ENCODE assay signal across 8 mouse cellular contexts in the genomic region with DNA sequence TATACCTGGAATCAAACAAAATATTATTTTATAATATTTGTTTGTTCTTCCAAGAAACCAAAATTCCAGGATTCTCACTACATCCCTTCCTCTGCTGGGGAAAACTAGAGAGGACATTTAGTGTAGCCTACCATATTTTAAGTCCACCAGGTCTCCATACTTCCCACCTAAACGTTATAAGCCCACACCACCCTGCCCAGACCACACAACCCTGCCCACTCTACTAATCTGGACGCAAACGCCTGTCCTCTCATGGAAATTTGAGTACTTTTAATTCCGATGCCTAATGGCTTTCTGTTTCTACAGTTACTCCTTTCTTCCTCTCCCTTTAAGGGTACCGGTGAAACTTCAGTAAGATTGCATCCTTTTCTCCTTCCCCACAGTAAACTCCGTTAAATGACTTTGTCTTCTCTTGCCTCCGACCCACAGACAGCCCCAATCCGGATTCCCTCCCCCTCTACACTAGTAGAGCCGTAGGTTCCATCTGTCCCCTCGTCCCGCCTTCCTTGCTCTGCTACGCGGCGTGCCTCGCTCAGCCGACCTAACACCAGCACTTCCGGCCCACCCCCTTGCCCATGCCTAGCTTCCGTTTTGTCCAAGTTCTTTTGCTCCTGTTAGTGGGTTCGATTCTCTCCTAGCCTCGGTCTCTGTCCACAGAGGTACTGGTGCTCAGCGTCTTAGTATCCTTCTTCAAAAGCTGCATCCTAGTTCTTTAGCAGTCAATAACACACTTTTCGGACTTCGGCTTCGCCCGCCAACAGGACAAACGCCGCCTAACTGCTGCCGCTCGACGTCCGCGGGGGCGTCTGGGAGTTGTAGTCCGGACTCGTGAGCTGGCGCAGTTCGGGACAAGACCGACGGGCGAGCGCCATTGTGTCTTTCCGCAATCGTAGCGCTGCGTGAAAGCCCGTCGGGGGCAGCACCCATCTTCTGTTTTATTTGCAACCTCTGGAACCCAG. TPM values are rescaled to one million over a fixed set of nuclear protein-coding genes. Genes with fewer than 3 reads are reported as not detected.
DNase-seq lines count a peak whose midpoint lies in the region; ATAC-seq and TF ChIP-seq lines count a peak whose summit lies in the region.

A gene (plus strand): TSS at position 600 of the 959 bp plus-strand sequence.

- peak; percentile 97 for DNase-seq in A20 (ENCODE audit: low read depth, low spot score)
- peak; percentile 87 to 92 for DNase-seq in heart, adult 9 months (ENCODE audit: low spot score in 2 of 2)
- peak; percentile 69 to 86 for DNase-seq in monocyte, adult 2 months (ENCODE audit: low read depth in 1 of 2, low spot score in 2 of 2)
- peak; percentile 90 for DNase-seq in spleen, postnatal 36 days (ENCODE audit: low spot score in 2 of 2)

- peak within 1 kb of the TSS; percentile 78 for H3K4me3 ChIP-seq in bone marrow macrophage, adult 2 months (ENCODE audit: insufficient read depth, low read length)
- peak within 1 kb of the TSS; percentile 64 for H3K4me3 ChIP-seq in embryonic fibroblast, embryonic 13.5 days (ENCODE audit: insufficient read depth, low read length)
- peak within 1 kb of the TSS; percentile 57 for H3K4me3 ChIP-seq in kidney, embryonic 14.5 days (ENCODE audit: low read length)
- peak within 1 kb of the TSS; percentile 49 for H3K4me3 ChIP-seq in limb, embryonic 15.5 days

- peak within 1 kb of the TSS; percentile 48 for H3K4me2 ChIP-seq in kidney, embryonic 14.5 days (replicated peaks; ENCODE audit: low read depth, low read length)
- peak within 1 kb of the TSS; percentile 50 for H3K4me2 ChIP-seq in limb, embryonic 15.5 days

- H3K27ac ChIP-seq in bone marrow macrophage, adult 2 months (ENCODE audit: insufficient read depth, low read depth, low read length): peak within 1 kb of the TSS; percentile 78
- peak within 1 kb of the TSS; percentile 60 for H3K27ac ChIP-seq in embryonic fibroblast, embryonic 13.5 days (ENCODE audit: insufficient read depth, low read length)
- H3K27ac ChIP-seq in kidney, embryonic 14.5 days (ENCODE audit: low read depth, low read length): 0 out of 2 replicates have a peak within 1 kb of the TSS, but pooled peaks have one; percentile 17
- H3K27ac ChIP-seq in limb, embryonic 15.5 days: peak within 1 kb of the TSS; percentile 43

- H3K9me3 ChIP-seq in kidney, embryonic 14.5 days (ENCODE audit: control insufficient read depth, low read length): peaks cover 31% of the 10 kb centered on the region
- H3K9me3 ChIP-seq in limb, embryonic 15.5 days: peaks cover 10% of the 10 kb centered on the region; the same call in 1 of the 2 replicates

- 3% methylated on average over 47 of the region's 47 CpGs for WGBS in kidney, embryonic 14.5 days
- WGBS in limb, embryonic 15.5 days: 3% methylated on average over 47 of the region's 47 CpGs

- no peaks in the 10 kb centered on the region for H3K27me3 ChIP-seq in kidney, embryonic 14.5 days (ENCODE audit: control insufficient read depth, insufficient read depth, low read length)
- H3K27me3 ChIP-seq in limb, embryonic 15.5 days: no peaks in the 10 kb centered on the region

- H3K4me1 ChIP-seq in bone marrow macrophage, adult 2 months (ENCODE audit: control insufficient read depth, insufficient read depth, low read length): no peaks in the 10 kb centered on the region
- no peaks in the 10 kb centered on the region for H3K4me1 ChIP-seq in embryonic fibroblast, embryonic 13.5 days (ENCODE audit: control insufficient read depth, insufficient read depth, low read length)
- H3K4me1 ChIP-seq in kidney, embryonic 14.5 days (ENCODE audit: control insufficient read depth, insufficient read depth, low read length): no peaks in the 10 kb centered on the region
- no peaks in the 10 kb centered on the region for H3K4me1 ChIP-seq in limb, embryonic 15.5 days

- 0 out of 2 replicates have a peak, but pooled peaks have one; percentile 59 for TF ChIP-seq POLR2A in bone marrow macrophage, adult 2 months (IDR thresholded peaks at IDR 0.05; ENCODE audit: borderline replicate concordance, low read depth, low read length)
- TF ChIP-seq POLR2A in embryonic fibroblast, embryonic 13.5 days (IDR thresholded peaks at IDR 0.05; ENCODE audit: low read depth, low read length): peak; percentile 89

- H3K9ac ChIP-seq in kidney, embryonic 14.5 days (ENCODE audit: low read depth, low read length): peak within 1 kb of the TSS; percentile 56
- peak within 1 kb of the TSS; percentile 43 for H3K9ac ChIP-seq in limb, embryonic 15.5 days

- TF ChIP-seq CTCF in bone marrow macrophage, adult 2 months (IDR thresholded peaks at IDR 0.05; ENCODE audit: low read depth, low read length): no peak
- no peak for TF ChIP-seq CTCF in embryonic fibroblast, embryonic 13.5 days (IDR thresholded peaks at IDR 0.05; ENCODE audit: borderline replicate concordance, insufficient read depth, low read length)

- peak; percentile 98 for ATAC-seq in kidney, embryonic 14.5 days (ENCODE audit: low FRiP score, low TSS enrichment)
- ATAC-seq in limb, embryonic 15.5 days (ENCODE audit: insufficient number of reproducible peaks, low FRiP score, low TSS enrichment, low read depth): peak; percentile 96

- H3K36me3 ChIP-seq in kidney, embryonic 14.5 days (ENCODE audit: control insufficient read depth, insufficient read depth, low read length): peaks cover 32% of the 10 kb centered on the region
- peaks cover 33% of the 10 kb centered on the region for H3K36me3 ChIP-seq in limb, embryonic 15.5 days

RNA-seq across cellular contexts. Expression of the gene that starts here (rescaled TPM):
- polyA plus RNA-seq in bone marrow macrophage, adult 2 months (2012; ENCODE audit: insufficient read depth, insufficient read length, missing spikeins): 19.9 and 20.4 TPM in 2 replicates
- 25.6 and 27.3 TPM in 2 replicates for polyA plus RNA-seq in embryonic fibroblast, embryonic 13.5 days (2011; ENCODE audit: insufficient read length, low read depth, missing spikeins)
- 20.9 and 33.2 TPM in 2 replicates for polyA plus RNA-seq in kidney, embryonic 14.5 days (2014; fragmentation: Nextera tagmentation; extraction: Ambion mirVana)
- 40.7 and 41.2 TPM in 2 replicates for polyA plus RNA-seq in limb, embryonic 15.5 days (2015; fragmentation: Nextera tagmentation; extraction: Ambion mirVana)

Comparison
In these comparisons a context has a peak if more than half of its experiments do, and no peak if none do; other contexts are left out.
1. Peak in every context shown above with its lines: DNase-seq, ATAC-seq, H3K4me3 ChIP-seq and H3K27ac ChIP-seq.
2. H3K27ac ChIP-seq: peak in every context shown above with its lines; median percentile 78 in bone marrow macrophage, adult 2 months; 60 in embryonic fibroblast, embryonic 13.5 days; 43 in limb, embryonic 15.5 days; 17 in kidney, embryonic 14.5 days.